Mouse (Mus musculus): ENCODE data around the gene Gm5089. TPM values are rescaled to one million over a fixed set of nuclear protein-coding genes. Genes with fewer than 3 reads are reported as not detected.

The Gm5089 gene
- polyA plus RNA-seq, 1 experiment from 2014 or later = not detected

DNA sequence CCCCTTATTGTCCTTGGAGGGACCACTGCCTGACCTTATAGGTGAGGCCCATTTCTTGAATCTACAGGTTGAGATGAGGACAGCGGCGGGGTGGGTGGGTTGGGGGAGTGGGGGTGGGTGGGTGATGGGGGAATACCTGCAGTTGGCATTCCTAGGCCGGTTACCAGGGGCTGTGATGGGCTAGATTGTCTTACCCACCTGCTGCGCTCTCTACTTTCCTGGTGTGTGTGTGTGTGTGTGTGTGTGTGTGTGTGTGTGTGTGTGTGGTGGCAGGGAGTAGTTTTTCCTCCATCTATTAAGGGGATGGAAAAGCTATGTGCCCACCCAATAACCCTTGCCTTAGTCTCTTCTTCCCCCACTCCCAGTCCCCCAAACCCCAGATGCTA, 33.5 kb upstream of the Gm5089 start:
- Histone ChIP-seq H3K4me3 (no peak overlapping the region), H3K27ac (replicated peaks) (no peak overlapping the region), H3K27me3 (replicated peaks) (peaks cover 96% of the 10 kb centered on the region), H3K9ac (no peak overlapping the region), H3K9me3 (no peaks in the 10 kb centered on the region), H3K4me1 (no peaks in the 10 kb centered on the region), H3K36me3 (no peaks in the 10 kb centered on the region), H3K4me2 (no peak overlapping the region)
- ATAC-seq (ENCODE audit: extremely low read depth, insufficient number of reproducible peaks, low FRiP score, low TSS enrichment) = no peak
- WGBS = 4% methylated on average over 4 of the region's 4 CpGs

GRCm38 (mm10) chr14:122483556-122484421, 32.9 kb upstream of the Gm5089 start:
- no peak overlapping the region for H3K4me2 ChIP-seq
- no peaks in the 10 kb centered on the region for H3K9me3 ChIP-seq
- 0 out of 2 replicates have a peak, but pooled peaks cover 3% of the 10 kb centered on the region for H3K4me1 ChIP-seq
- H3K9ac ChIP-seq = no peak overlapping the region
- no peak overlapping the region for H3K27ac ChIP-seq (replicated peaks)
- H3K4me3 ChIP-seq = no peak overlapping the region
- no peak for ATAC-seq (ENCODE audit: extremely low read depth, insufficient number of reproducible peaks, low FRiP score, low TSS enrichment)
- WGBS = 2% methylated on average over 18 of the region's 18 CpGs
- H3K36me3 ChIP-seq = no peaks in the 10 kb centered on the region
- peaks cover 94% of the 10 kb centered on the region for H3K27me3 ChIP-seq (replicated peaks)

DNA sequence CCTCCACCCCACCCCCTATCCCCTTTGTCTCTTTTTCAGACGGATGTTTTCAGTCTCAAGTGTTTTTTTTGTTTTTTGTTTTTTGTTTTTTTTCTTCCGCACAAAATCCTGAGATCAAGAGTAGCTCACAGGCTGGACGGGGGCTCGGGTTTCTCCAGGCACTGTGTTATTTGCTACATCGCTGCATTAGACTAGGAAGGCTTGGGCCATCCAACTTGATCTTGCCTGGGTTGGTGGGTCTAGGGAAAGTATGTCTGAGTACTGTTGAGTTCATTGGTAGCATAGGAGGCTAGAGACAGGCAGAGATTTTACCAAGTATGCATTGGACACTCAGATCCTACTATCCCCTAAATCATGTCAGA, 32.1 kb upstream of the Gm5089 start:
- Histone ChIP-seq H3K4me3 (no peak overlapping the region), H3K27me3 (replicated peaks) (peaks cover 96% of the 10 kb centered on the region), H3K9me3 (no peaks in the 10 kb centered on the region), H3K36me3 (no peaks in the 10 kb centered on the region), H3K27ac (replicated peaks) (no peak overlapping the region), H3K4me2 (no peak overlapping the region), H3K4me1 (0 out of 2 replicates have a peak, but pooled peaks cover 4% of the 10 kb centered on the region), H3K9ac (no peak overlapping the region)
- no peak for ATAC-seq (ENCODE audit: extremely low read depth, insufficient number of reproducible peaks, low FRiP score, low TSS enrichment)
- WGBS = 0% methylated on average over 5 of the region's 5 CpGs

GRCm38 (mm10) chr14:122482081-122483023, 31.4 kb upstream of the Gm5089 start:
- H3K9me3 ChIP-seq = no peaks in the 10 kb centered on the region
- no peak for ATAC-seq (ENCODE audit: extremely low read depth, insufficient number of reproducible peaks, low FRiP score, low TSS enrichment)
- WGBS = under 1% methylated on average over 37 of the region's 38 CpGs

GRCm38 (mm10) chr14:122481181-122481580, 30.3 kb upstream of the Gm5089 start:
- Histone ChIP-seq H3K9ac (no peak overlapping the region), H3K4me2 (no peak overlapping the region), H3K27ac (replicated peaks) (no peak overlapping the region), H3K27me3 (replicated peaks) (peaks cover 98% of the 10 kb centered on the region), H3K4me3 (no peak overlapping the region), H3K4me1 (peaks cover 8% of the 10 kb centered on the region), H3K36me3 (no peaks in the 10 kb centered on the region), H3K9me3 (no peaks in the 10 kb centered on the region)
- 4% methylated on average over 15 of the region's 15 CpGs for WGBS
- no peak for ATAC-seq (ENCODE audit: extremely low read depth, insufficient number of reproducible peaks, low FRiP score, low TSS enrichment)

More at GRCm38 (mm10) chr14:122482081-122483023, 31.4 kb upstream of the Gm5089 start:
- no peaks in the 10 kb centered on the region for H3K36me3 ChIP-seq
- 0 out of 2 replicates have a peak, but pooled peaks cover 4% of the 10 kb centered on the region for H3K4me1 ChIP-seq
- peaks cover 97% of the 10 kb centered on the region for H3K27me3 ChIP-seq (replicated peaks)
- no peak overlapping the region for H3K9ac ChIP-seq
- H3K4me2 ChIP-seq = no peak overlapping the region
- no peak overlapping the region for H3K4me3 ChIP-seq
- H3K27ac ChIP-seq (replicated peaks) = no peak overlapping the region

DNA sequence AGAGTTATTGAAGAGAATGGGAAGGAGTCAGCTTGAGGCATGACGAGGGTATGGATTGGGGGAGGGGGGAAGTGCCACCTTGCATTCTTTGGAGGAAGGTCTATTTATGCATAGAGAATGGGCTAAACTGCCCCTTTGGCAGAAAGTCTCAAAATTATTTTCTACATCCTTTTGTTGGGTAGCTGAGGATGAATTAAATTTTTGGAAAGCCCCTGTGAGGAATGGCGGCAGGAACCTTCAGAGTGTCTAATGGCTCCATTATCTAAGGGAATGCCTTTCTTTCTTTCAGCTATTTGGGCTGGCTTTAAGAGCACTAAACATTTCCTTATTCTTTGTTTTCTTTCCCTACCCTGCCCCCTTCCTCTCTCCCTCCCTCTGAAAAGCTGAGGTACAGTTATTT, 29.4 kb upstream of the Gm5089 start:
- H3K27me3 ChIP-seq (replicated peaks) = peaks cover 98% of the 10 kb centered on the region
- peaks cover 16% of the 10 kb centered on the region for H3K4me1 ChIP-seq
- no peak for ATAC-seq (ENCODE audit: extremely low read depth, insufficient number of reproducible peaks, low FRiP score, low TSS enrichment)
- H3K9ac ChIP-seq = no peak overlapping the region
- no peak overlapping the region for H3K4me2 ChIP-seq
- no peak overlapping the region for H3K27ac ChIP-seq (replicated peaks)
- whole genome bisulfite sequencing = 5% methylated on average over 2 of the region's 2 CpGs
- H3K9me3 ChIP-seq = no peaks in the 10 kb centered on the region
- H3K4me3 ChIP-seq = no peak overlapping the region
- no peaks in the 10 kb centered on the region for H3K36me3 ChIP-seq

DNA sequence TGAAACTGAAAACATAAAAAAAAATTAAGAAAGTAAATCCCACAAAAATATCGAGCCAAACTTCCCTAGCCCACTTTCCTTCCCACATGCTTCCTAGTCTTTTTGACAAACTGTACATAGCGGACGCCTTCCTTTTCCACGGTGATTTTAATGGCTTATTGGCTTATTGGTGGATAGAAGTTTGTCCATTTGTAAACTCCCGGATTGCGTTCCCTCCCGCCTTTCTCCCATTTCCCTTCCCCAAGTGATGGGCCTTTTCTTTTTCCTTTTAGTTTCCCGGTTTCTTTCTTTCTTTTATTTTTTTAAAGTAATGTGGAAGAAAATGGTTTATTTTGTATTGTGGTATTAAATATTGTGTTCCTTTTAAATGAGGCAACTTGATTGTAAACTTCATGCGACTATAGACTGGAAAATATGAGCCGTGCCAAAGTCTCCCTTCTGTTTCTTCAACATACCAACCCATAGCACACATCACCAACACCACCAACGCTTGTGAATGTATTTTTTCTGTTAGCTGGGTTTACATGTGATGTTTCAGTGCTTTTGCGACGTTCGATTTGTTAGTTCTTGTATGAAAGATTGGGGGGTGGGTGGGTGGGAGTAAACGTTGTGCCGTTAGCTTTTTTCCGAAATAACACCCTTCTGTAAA, 28.7 kb upstream of the Gm5089 start:
- Histone ChIP-seq H3K9me3 (no peaks in the 10 kb centered on the region), H3K27ac (replicated peaks) (no peak overlapping the region), H3K27me3 (replicated peaks) (peaks cover 98% of the 10 kb centered on the region), H3K9ac (no peak overlapping the region), H3K4me3 (no peak overlapping the region), H3K4me1 (peaks cover 24% of the 10 kb centered on the region), H3K36me3 (no peaks in the 10 kb centered on the region), H3K4me2 (no peak overlapping the region)
- WGBS = 25% methylated on average over 17 of the region's 17 CpGs
- ATAC-seq (ENCODE audit: extremely low read depth, insufficient number of reproducible peaks, low FRiP score, low TSS enrichment) = no peak

GRCm38 (mm10) chr14:122478574-122479011, 27.7 kb upstream of the Gm5089 start:
- Histone ChIP-seq H3K9ac (no peak overlapping the region), H3K27ac (replicated peaks) (no peak overlapping the region), H3K4me1 (peaks cover 33% of the 10 kb centered on the region), H3K27me3 (replicated peaks) (peaks cover 98% of the 10 kb centered on the region), H3K4me3 (peak overlapping the region; percentile 24; the same call in 1 of the 2 replicates), H3K36me3 (no peaks in the 10 kb centered on the region), H3K9me3 (no peaks in the 10 kb centered on the region), H3K4me2 (no peak overlapping the region)
- no peak for ATAC-seq (ENCODE audit: extremely low read depth, insufficient number of reproducible peaks, low FRiP score, low TSS enrichment)
- under 1% methylated on average over 22 of the region's 22 CpGs for WGBS

GRCm38 (mm10) chr14:122477971-122478573, 27.2 kb upstream of the Gm5089 start:
- H3K9me3 ChIP-seq = no peaks in the 10 kb centered on the region
- no peaks in the 10 kb centered on the region for H3K36me3 ChIP-seq
- H3K4me3 ChIP-seq = no peak overlapping the region
- no peak overlapping the region for H3K27ac ChIP-seq (replicated peaks)
- no peak overlapping the region for H3K4me2 ChIP-seq
- H3K9ac ChIP-seq = no peak overlapping the region
- peaks cover 33% of the 10 kb centered on the region for H3K4me1 ChIP-seq
- WGBS = 1% methylated on average over 9 of the region's 9 CpGs
- no peak for ATAC-seq (ENCODE audit: extremely low read depth, insufficient number of reproducible peaks, low FRiP score, low TSS enrichment)
- H3K27me3 ChIP-seq (replicated peaks) = peaks cover 98% of the 10 kb centered on the region

DNA sequence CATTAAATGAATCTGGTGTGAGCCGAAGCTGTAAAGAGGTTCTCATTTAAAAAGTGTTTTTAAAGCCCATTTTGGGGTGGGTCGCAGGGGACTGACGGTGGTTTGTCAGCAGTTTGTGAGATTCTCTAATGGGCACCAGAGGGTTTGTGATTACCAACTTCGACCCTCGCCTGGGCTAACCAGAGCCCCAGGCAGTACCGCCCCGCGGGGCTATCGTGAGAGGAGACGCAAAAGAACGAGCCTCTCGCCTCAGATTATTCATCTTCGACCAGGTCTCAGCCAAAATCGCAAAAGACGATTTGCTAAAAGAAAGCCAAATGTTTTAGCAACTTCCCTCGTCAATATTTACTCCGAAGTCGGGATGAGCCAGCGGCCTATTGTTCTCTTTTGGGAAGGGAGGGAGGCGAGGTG, 26.4 kb upstream of the Gm5089 start:
- Histone ChIP-seq H3K4me1 (peaks cover 33% of the 10 kb centered on the region), H3K9me3 (no peaks in the 10 kb centered on the region), H3K36me3 (no peaks in the 10 kb centered on the region), H3K4me2 (no peak overlapping the region), H3K9ac (no peak overlapping the region), H3K4me3 (no peak overlapping the region), H3K27ac (replicated peaks) (no peak overlapping the region), H3K27me3 (replicated peaks) (peaks cover 98% of the 10 kb centered on the region)
- no peak for ATAC-seq (ENCODE audit: extremely low read depth, insufficient number of reproducible peaks, low FRiP score, low TSS enrichment)
- WGBS = 2% methylated on average over 20 of the region's 20 CpGs
